Mouse (Mus musculus) bone marrow, adult 2 months (tissue): Measurements from ENCODE around the gene Yju2.

Experiments used
- CTCF ChIP-seq: fragments of 200-500 bp; IDR thresholded peaks from 2 replicates; pipeline ENCODE4 v1.5.1; 2011; ENCODE audit warnings: low read length, control low read depth; ENCODE audit not compliant: control insufficient read depth, insufficient read depth
- POLR2A ChIP-seq: fragments of 200-500 bp; IDR thresholded peaks from 2 replicates; pipeline ENCODE4 v1.6.1; 2011; ENCODE audit warnings: low read depth, mild to moderate bottlenecking, control low read depth, low read length, borderline replicate concordance; ENCODE audit not compliant: control insufficient read depth

- TF ChIP-seq CTCF: no peak
- TF ChIP-seq POLR2A: no peak
These were observed 11.3 kb downstream of the Yju2 start, which contains the start of gene Shd for GRCm38 (mm10) chr17:55969966-55970891.
